Mouse (Mus musculus) frontal cortex, adult 2 months (tissue): ENCODE results near the gene Frmd8. TPM values are rescaled to one million over a fixed set of nuclear protein-coding genes. Genes with fewer than 3 reads are reported as not detected.
A peak's percentile ranks its signal among the peaks of the same experiment; 100 is the strongest.
"Not testable (repeated sequence)": the region's sequence is repeated elsewhere in the genome, so short reads cannot be mapped to it uniquely, and the experiment has no call there.

Experiments used
- DNase-seq, 2 experiments: peaks; one replicate each; pipeline ENCODE4 v3.0.0; 2022; ENCODE audit warnings: low spot score in 1 of 2; ENCODE audit errors: extremely low spot score in 1 of 2
- polyA plus RNA-seq: library from polyadenylated mRNA; depleted of rRNA; stranded (reverse); fragments of >200 nt; gene quantifications from 2 replicates; pipeline ENCODE4 v1.2.3, GENCODE M21; 2012

Frmd8 gene
- polyA plus RNA-seq, 1 experiment, result 13.1 TPM

DNA sequence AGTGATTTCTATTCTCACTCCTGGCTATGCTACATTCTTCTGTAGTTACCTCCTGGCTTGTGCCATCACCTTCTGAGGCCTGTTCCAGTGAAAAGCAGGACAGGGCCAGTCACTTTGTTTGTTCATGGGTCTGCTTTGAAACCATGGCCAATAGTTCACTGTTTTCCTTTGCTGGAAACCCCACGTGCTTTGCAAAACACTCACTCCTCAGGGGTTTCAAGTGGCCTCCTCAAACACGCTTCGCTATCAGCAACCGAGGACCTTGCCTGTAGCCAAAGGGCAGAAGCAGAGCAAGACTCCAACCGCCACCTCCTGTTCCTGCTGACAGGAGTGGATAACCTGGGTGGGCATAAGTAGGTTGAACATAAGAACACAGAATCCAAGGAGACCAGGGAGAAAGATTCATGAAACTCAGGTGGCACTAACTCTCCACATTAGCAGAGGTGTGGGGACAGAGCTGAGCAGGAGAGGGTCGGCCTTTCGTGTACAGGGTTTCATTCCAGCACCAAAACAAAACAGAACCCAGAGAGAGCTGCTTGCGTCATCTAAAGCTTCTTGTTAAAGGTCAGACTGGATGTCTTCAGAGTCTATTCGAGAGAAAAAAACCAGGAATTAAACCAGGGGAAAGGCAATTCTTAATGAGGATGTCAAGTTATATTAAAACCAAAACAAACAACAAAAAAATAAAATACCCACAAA lies 47.5 kb downstream of the Frmd8 start:
- no peak for DNase-seq

DNA sequence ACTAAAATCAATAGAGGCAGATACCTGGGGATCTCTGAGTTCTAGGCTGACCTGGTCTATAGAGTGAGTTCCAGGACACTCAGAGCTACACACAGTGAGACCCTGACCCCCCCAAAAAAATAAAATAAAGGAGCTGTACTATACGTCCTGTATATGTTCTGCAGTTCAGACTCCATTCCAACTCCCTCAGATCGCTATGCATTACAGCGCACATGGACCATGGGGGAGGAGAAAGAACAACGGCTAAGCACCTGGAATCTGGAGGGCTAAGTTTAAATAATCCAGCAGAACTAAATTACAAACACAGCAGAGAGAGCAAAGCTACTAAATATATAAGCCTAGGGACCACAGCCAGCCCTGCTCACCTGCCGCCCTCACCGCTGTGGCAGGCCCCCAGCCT lies 48.0 kb downstream of the Frmd8 start:
- DNase-seq, result no peak

DNA sequence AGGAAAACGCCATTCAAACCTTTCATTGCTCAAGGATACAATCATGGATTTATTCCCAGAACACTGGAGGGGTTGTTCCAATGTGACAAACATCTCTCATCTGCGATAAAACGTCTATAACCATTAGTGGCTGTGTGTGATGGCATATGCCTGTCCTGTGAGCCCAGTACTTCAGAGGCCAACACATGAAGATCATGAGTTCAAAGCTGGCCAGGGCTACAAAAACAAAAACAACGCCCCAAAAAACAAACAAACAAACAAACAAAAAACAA lies 48.4 kb downstream of the Frmd8 start:
- DNase-seq, result no peak

DNA sequence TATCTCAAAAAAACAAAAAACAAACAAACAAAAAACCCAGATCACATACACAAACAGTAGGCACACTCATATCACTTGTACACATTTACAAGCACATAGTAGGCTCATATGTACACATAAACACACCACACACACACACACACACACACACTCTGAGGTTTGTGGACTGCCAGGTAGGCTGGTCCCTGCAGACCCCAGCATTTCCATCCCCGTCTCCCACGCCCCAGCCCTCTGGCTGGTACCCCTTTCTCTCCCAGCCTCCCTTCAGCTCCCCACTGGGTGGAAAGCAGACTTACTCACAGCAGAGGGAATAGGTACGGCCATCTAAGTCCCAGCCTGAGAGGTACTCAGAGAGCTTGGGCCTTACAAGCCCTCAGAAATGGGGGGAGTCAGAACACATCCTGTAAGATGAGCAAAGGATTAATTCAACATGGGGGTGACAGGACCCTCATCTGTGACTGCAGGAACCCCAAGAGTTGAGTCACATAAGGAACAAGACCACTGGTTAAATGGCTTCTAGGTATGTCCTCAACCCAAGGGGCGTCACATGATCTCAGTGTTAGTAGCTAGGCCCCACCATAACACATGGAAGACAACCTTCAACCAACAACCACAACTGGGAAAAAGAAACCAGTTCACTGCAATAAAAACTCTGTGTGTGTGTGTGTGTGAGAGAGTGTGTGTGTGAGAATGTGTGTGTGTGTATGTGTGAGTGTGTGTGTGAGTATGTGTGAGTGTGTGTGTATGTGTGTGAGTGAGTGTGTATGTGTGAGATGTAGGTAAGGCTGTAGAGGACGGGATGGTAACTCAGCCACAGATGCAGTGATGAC lies 49.0 kb downstream of the Frmd8 start:
- DNase-seq, result no peak

DNA sequence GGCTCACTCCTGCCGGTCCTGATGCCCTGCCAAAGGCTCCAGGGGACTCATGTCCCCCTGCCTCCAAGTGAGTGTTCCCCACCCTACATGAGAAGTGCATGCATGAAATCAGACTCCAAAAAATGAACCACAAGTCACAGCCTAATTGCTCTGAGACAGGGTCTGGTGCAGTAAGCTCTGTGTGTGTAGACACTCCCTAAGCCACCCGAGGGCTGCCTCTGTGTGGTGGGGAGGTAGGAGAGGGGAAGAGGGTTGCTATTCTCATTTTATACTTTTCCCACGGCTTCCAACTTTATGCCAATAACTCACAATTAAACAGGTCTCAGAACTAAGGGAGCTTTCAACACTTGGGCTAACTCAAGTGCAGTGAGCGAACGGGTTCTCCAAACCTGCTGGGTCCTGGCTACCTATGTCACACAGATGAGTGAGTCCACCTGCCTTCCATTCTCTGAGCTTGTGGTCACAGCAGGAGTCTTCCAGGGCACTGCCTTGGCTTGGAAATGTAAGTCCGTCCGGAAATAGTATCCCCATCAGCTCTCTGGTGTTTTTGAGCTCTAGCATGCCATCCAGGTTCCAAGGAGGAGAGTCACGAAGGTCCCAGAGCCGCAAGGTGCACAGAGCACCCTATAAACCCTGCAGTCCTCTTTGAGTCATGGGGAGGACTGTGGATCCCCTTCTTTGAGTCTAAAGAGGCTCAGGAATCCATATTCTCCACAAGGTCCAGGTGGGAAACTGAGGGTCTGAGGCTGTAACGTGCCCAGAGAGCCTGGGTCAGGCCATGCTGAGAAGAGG lies 50.1 kb downstream of the Frmd8 start:
- no peak for DNase-seq

DNA sequence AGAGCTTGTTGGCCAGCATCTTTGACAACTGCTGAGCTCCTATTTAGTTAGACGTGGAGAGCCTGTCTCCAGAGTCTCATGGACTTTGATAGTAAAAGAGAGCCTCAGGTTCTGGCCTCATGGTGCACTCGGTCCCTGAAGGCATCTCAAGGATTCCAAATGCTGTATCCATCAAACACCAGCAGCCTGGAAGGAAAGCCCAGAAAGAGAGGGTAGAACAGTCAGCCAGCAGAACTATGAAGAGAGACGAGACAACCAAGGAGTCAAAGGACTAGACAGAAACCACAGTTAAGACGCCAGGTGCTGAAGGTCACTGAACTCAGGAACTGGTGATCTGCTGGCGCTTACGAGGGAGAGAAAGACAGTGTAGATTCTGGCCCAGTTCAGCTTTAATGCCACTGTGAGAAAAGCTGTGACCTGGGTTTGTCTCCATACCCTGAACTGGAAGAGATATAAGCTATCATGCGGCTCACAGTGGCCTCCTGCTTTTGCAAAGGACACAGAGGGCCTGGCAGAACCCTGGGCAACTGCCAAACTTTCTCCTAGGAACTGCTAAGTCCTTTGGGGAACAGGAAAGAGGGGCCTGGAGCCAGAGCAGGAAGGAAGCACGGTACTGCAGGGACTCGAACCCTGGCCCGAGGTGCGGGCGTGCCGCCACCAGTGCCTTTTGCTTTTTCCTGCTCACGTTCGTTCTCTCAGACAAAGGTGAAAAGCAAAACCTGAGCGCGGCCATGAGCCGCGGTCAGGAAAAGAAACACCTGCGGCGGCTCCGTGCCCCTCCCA lies 50.8 kb downstream of the Frmd8 start:
- DNase-seq, result no peak

DNA sequence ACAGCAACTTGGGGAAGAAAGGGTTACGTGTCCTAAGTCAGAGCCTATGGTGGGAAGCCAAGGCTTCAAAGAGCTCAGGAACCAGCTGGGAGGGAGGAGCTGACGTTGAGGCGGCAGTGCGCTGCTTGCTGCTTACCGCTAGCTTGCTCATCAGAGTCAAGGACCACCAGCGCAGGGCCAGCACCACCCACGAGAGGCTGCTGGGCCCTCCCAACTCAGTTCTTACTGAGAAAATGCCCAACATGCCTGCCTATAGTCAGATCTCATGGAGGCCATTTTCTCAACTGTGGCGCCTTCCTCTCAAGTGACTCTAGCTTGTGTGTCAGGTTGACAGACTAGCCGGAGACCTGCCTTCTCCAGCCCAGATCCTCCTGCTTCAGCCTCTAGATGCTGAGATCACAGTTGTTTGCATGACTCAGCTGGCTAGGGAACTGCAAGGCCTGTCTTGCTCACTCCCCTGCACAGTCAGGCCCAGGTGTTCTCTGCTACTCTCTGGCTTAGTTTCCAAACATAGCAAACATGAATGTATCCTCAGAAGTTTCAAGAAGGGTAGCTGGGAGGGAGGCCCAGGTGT lies 51.7 kb downstream of the Frmd8 start:
- peak in 1 of 2 experiments; percentile 32 for DNase-seq

DNA sequence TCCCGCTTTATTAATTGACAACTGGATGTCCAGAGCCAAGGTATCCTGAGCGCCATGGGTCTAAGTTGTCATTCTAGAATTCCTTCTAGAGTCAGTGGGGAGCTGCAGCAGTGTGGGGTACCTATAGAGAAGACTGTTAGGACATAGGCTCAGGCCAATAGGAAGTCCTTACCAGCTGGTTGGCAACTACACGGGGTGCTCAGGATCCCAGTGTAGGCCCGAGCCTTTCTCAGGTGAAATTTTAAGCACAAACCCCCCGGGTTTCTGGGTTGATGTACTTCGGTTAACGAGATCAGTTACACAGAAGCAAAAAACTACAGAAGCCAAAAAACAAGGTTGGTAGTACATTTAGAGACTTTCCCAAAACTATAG lies 52.3 kb downstream of the Frmd8 start:
- DNase-seq, result no peak

DNA sequence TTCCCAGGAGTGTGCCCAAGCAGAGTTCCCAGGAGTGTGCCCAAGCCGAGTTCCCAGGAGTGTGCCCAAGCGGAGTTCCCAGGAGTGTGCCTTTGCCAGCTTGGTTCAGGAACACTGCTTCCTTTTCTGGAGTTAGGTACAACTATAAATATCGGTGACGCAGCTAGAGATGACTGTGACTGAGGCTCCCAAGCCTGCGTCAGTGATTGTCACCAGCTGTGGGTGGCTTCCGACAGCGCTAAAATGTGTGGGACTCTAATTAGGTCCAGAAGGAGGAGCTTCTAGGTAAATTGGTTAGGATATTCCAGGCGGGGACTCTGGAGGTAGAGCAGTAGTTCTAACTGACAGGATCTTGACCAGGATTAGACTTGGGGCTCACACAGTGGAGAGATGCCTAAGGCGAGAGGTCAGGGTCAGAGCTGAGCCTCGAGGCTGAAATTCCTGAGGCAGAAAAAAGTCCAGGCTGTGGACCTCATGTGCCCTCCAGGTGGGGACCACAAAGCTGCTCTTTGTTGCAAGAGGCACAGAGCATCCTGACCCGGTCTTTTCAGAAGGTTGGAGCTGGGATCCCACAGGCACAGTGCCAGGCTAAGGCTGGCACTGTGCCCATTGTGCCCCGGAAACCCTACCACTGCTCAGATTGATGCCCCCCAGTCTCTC lies 52.8 kb downstream of the Frmd8 start:
- DNase-seq, result peak; percentile 77 to 90

DNA sequence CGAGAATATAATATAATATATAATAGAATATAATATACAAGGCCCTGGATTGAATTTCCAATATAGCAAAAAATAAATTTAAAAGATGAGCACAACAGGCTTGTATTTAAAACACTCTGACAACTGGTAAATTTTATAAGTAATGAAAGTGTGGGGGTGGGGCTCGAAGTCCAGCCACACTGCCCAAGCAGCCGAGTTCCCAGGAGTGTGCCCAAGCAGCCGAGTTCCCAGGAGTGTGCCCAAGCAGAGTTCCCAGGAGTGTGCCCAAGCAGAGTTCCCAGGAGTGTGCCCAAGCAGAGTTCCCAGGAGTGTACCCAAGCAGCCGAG lies 53.3 kb downstream of the Frmd8 start:
- DNase-seq, result peak in 1 of 2 experiments; percentile 30

DNA sequence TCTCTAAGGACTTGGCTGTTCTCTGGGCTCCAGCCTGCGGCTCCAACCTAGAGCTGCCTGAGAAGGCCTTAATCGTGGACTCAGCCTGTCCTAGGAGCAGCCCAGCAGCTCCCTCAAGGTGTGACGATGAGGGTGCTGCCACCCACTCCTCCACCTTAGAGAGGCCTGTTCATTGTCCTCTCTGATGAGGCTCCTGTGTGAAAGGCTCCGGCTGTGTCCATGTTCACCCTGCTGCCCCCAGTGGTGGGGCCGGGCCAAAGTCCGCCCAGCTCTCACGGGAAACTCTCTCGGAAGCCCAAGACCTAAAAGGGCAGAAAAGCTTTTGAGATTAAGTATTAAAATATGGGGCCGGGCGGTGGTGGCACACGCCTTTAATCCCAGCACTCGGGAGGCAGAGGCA lies 55.5 kb downstream of the Frmd8 start:
- no peak for DNase-seq

DNA sequence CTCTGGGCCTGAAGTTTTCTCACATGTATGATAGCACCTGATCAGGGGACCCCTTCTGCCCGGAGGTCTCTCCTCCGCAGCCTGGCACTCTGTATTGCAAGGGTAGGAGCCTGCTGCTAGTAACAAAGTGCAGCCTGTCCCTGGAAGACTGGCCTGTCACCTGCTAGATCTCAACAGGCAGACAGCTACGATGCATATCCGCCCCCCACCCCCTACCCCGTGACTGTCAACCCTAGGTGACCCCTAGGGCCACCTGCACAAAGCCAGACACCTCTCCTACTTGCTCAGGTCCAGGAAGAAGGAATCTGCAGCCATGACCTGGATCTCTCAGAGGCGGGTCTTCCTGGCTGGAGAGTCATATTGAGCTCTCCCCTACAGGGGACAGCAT lies 56.5 kb downstream of the Frmd8 start:
- DNase-seq, result no peak

DNA sequence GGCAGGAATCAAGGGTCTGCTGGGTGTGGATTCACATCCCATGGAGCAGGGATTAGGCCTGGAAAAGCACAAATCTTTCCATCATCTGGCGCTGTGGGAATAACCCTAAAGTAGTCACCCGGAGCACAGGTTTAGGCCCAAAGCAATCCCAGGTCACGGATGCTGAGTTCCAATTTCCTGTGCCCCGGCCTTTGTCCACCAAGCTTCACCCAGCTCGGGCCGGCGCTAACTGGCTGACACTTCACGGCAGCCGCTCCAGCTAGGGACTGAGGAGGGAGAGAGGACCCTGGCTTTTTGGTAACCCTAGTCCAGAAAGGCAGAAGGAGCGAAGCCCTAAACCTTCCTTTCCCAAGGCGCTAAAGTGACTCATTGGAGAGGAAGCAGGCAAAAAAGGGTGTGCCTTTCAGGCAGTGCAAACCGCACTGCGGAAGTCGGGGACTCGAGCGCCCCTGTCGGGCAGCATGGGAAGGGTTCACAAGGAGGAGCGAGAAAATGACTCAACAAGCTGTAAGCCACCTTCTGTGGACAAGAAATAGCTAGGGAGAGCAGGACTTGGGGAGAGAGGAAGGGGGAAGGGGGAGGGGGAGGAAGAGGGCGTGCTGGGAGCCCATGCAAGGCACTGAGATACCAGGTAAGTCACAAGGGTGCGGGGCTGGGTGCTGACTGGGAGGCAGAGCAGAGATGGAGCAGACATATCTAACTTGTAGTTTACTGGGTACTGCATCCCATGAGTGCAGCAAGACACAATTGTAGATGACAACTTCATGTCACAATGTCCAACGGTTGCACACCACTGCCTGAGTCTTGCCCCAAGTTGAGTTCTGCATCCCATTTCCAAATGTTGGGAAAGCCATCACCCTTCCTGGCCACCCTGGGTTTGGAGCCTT lies 57.1 kb downstream of the Frmd8 start:
- peak; percentile 82 to 94 for DNase-seq

DNA sequence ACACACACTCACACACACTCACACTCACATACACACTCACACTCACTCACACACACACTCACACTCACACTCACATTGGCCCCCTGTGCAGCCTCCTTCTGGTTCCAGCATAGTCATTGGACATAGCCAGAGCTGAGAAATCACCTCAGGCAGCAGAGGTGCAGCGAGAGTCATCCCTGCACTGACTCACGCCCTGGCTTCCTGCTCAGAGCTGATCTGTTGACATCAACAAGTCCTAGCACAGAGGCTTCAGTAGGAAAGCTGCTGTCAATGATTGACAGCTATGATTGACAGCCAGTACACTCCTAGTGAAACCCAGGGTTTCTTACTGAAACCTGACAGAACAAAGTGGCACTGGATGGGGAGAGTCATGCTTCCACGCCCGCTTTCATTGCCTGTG lies 59.1 kb downstream of the Frmd8 start:
- peak in 1 of 2 experiments; percentile 25 for DNase-seq

DNA sequence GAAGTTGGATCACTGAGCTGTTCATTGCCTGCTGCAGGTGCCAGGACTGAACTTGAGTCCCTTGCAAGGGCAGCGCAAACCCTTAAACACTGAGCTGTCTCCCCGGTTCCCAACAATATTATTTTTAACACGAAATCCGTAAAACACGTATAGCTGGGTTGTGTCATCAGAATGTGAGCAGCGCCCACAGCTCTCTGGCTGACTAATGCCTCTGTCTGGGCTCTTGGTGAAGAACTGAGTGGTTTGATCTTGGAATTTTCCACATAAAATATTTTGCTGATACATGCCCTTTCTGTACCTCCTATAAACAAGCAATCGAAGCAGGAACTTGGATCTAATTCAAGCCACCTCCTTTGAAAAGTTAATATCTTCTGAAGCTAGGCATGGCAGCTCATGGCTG lies 60.1 kb downstream of the Frmd8 start:
- DNase-seq, result peak; percentile 69 to 82

DNA sequence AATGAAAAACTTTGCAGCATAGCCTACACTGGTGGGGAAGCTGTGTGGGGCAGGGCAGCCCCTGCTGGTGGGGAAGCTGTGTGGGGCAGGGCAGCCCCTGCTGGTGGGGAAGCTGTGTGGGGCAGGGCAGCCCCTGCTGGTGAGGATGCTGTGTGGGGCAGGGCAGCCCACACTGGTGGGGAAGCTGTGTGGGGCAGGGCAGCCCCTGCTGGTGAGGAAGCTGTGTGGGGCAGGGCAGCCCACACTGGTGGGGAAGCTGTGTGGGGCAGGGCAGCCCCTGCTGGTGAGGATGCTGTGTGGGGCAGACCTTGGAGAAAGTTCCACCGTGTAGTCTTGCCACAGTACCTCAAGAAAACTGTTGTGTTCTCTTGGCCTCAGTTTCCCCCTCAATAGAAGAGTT lies 61.0 kb downstream of the Frmd8 start:
- not testable (repeated sequence) for DNase-seq

DNA sequence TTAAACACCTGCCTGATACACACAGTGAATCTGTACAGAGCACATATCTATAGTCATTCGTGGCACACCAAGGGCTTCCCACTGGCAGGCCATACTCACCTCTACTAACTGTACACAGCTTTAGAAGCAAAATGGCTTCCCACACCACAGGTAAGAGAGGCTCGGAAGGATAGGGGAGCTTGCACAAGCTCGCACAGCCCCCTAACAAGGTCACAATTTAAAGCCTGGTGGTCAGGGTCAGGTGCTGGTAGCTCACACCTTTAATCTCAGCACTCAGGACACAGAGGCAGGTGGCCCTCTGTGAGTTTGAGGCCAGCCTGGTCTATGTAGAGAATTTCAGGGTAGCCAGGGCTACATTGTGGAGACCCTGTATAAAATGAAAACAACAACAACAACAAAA lies 61.5 kb downstream of the Frmd8 start:
- DNase-seq, result no peak

DNA sequence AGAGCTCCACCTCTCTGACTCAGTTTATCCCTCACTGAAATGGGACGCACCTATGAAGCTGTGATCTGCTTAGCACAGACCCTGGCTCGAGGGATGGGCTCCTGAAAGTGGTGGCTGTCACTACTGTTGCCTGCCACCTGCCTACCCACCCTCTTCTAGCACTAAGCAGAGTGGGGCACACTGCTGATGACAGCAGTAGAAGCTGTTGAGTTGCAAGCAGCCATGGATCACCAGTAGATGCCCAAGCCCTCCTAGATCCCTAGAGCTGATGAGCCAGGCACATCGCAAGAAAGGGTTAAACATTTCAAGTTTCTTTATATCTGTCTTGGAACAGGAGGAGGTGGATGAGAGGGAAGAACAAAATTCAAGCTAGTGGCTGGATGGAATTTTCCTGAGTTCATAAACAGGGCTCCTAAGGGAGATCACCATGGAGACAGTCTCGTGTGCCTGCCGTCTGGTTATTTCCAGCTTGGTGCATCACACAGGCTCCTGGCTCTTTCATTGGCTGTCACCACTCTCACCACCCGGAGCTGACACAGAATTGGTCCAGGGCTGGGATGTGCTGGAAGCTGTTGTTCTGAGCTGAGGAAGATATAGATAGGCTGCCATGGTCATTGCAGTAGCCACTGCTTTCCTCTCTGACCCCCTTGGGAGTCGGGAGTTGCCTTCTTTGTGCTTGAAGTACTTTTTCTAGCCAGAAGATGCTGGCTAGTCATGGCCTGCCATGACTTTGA lies 63.1 kb downstream of the Frmd8 start:
- DNase-seq, result peak; percentile 95 to 96
